Mouse (Mus musculus) limb, embryonic 14.5 days (tissue): ENCODE data around the gene Crbn. TPM values are rescaled to one million over a fixed set of nuclear protein-coding genes. Genes with fewer than 3 reads are reported as not detected.
A peak's percentile ranks its signal among the peaks of the same experiment; 100 is the strongest.

Experiments used
- ATAC-seq: fragments of 200-750 bp; cut with Nextera tagmentation; 2 replicates; pipeline ENCODE4 v1.8.0; 2017; ENCODE audit warnings: low read depth, moderate number of reproducible peaks, moderate TSS enrichment; ENCODE audit not compliant: low FRiP score
- DNase-seq: peaks from one replicate; pipeline ENCODE4 v3.0.0-alpha.2; 2015; ENCODE audit warnings: low spot score
- H3K27ac ChIP-seq: fragments of 300-500 bp; sonication (generic); replicated peaks from 2 replicates; pipeline ENCODE4 v1.5.1; 2014; ENCODE audit warnings: low read depth, mild to moderate bottlenecking, low read length, moderate library complexity, mixed read lengths
- H3K27me3 ChIP-seq: fragments of 300-500 bp; sonication (generic); 2 replicates; pipeline ENCODE4 v1.6.1; 2014; ENCODE audit warnings: low read length, mixed read lengths; ENCODE audit not compliant: control insufficient read depth, insufficient read depth
- H3K36me3 ChIP-seq: fragments of 300-500 bp; sonication (generic); 2 replicates; pipeline ENCODE4 v1.6.1; 2014; ENCODE audit warnings: mild to moderate bottlenecking, low read length, moderate library complexity, mixed read lengths; ENCODE audit not compliant: control insufficient read depth, insufficient read depth
- H3K4me1 ChIP-seq: fragments of 300-500 bp; sonication (generic); 2 replicates; pipeline ENCODE4 v1.6.1; 2014; ENCODE audit warnings: antibody characterized with exemption, low read length, mixed read lengths; ENCODE audit not compliant: control insufficient read depth, insufficient read depth
- H3K4me2 ChIP-seq: fragments of 300-500 bp; sonication (generic); replicated peaks from 2 replicates; pipeline ENCODE4 v1.6.1; 2014; ENCODE audit warnings: low read depth, mild to moderate bottlenecking, low read length, moderate library complexity; ENCODE audit not compliant: severe bottlenecking
- H3K4me3 ChIP-seq: fragments of 300-500 bp; sonication (generic); replicated peaks from 2 replicates; pipeline ENCODE4 v1.5.1; 2014; ENCODE audit warnings: low read length
- H3K9ac ChIP-seq: fragments of 300-500 bp; sonication (generic); 2 replicates; pipeline ENCODE4 v1.6.1; 2014; ENCODE audit warnings: mild to moderate bottlenecking, low read depth, low read length, moderate library complexity; ENCODE audit not compliant: severe bottlenecking
- H3K9me3 ChIP-seq: fragments of 300-500 bp; sonication (generic); 2 replicates; pipeline ENCODE4 v1.6.1; 2016; ENCODE audit warnings: low read length; ENCODE audit not compliant: control insufficient read depth
- POLR2A ChIP-seq: fragments of 200-500 bp; IDR thresholded peaks from 2 replicates; pipeline ENCODE4 v1.8.0; 2012; ENCODE audit warnings: inconsistent platforms, mild to moderate bottlenecking, moderate library complexity, borderline replicate concordance; ENCODE audit not compliant: insufficient read depth, insufficient read length; ENCODE audit errors: extremely low read depth
- WGBS: fragments of 180-500 bp; shearing (Covaris S2); extraction: QIAGEN DNeasy Blood & Tissue Kit; methylation state at CpG from one replicate; pipeline ENCODE4 v1.1.7; 2014; 5-methylcytosine and 5-hydroxymethylcytosine counted together
- polyA plus RNA-seq, 2 experiments: library from polyadenylated mRNA; depleted of rRNA in 1 of 2; stranded (reverse) in 1 of 2; unstranded in 1 of 2; fragments of >200 nt; fragmentation: Nextera tagmentation in 1 of 2; extraction: Ambion mirVana in 1 of 2; gene quantifications; 2 replicates each; pipeline versions ENCODE4 v1.2.1 to v1.2.3; 2012 to 2014

Gene Crbn
- polyA plus RNA-seq, 2 experiments: 22.4 to 44.3 TPM

- H3K4me1 ChIP-seq: no peaks in the 10 kb centered on the region
- 92% methylated on average over 3 of the region's 3 CpGs for WGBS
- H3K4me3 ChIP-seq: no peak overlapping the region
- H3K9me3 ChIP-seq: no peaks in the 10 kb centered on the region
- no peak for TF ChIP-seq POLR2A
- no peak for DNase-seq
- H3K4me2 ChIP-seq: no peak overlapping the region
- H3K27me3 ChIP-seq: no peaks in the 10 kb centered on the region
- ATAC-seq: no peak
- no peak overlapping the region for H3K27ac ChIP-seq
- no peak overlapping the region for H3K9ac ChIP-seq
- peaks cover 42% of the 10 kb centered on the region for H3K36me3 ChIP-seq
These were observed 12.7 kb downstream of the Crbn start for GRCm38 (mm10) chr6:106787138-106787537.

- WGBS: 41% methylated on average over 4 of the region's 4 CpGs
- ATAC-seq: no peak
These were observed 29.8 kb downstream of the Crbn start for GRCm38 (mm10) chr6:106770046-106770445.

GRCm38 (mm10) chr6:106769290-106769866 lies 30.5 kb downstream of the Crbn start:
- Histone ChIP-seq H3K27me3 (no peaks in the 10 kb centered on the region), H3K4me1 (peaks cover 11% of the 10 kb centered on the region), H3K36me3 (peaks cover 19% of the 10 kb centered on the region; the same call in 1 of the 2 replicates), H3K4me2 (peak overlapping the region; percentile 90), H3K27ac (peak overlapping the region; percentile 58; the same call in 1 of the 2 replicates), H3K9me3 (no peaks in the 10 kb centered on the region), H3K4me3 (peak overlapping the region; percentile 91), H3K9ac (peak overlapping the region; percentile 70)
- DNase-seq (no peak), ATAC-seq (no peak; the same call in 1 of the 2 replicates)
- WGBS: 2% methylated on average over 33 of the region's 33 CpGs
- no peak for TF ChIP-seq POLR2A

More at GRCm38 (mm10) chr6:106770046-106770445, 29.8 kb downstream of the Crbn start:
- Histone ChIP-seq H3K4me2 (peak overlapping the region; percentile 90), H3K27me3 (no peaks in the 10 kb centered on the region), H3K9me3 (no peaks in the 10 kb centered on the region), H3K27ac (no peak overlapping the region), H3K4me1 (peaks cover 11% of the 10 kb centered on the region), H3K9ac (peak overlapping the region; percentile 70), H3K4me3 (peak overlapping the region; percentile 91), H3K36me3 (peaks cover 23% of the 10 kb centered on the region)
- no peak for DNase-seq
- TF ChIP-seq POLR2A: no peak

GRCm38 (mm10) chr6:106768640-106769289 lies 31.1 kb downstream of the Crbn start, which contains the start of gene Trnt1:
TSS of gene Trnt1 (plus strand) at chr6:106769120.
- peak; percentile 69; the same call in 1 of the 2 replicates for TF ChIP-seq POLR2A
- peak; percentile 100 for ATAC-seq
- peak; percentile 99 for DNase-seq
- peaks cover 11% of the 10 kb centered on the region for H3K4me1 ChIP-seq
- peak within 1 kb of the TSS; percentile 70 for H3K9ac ChIP-seq
- no peaks in the 10 kb centered on the region for H3K27me3 ChIP-seq
- H3K4me2 ChIP-seq: peak within 1 kb of the TSS; percentile 90
- H3K9me3 ChIP-seq: no peaks in the 10 kb centered on the region
- peak within 1 kb of the TSS; percentile 91 for H3K4me3 ChIP-seq
- 9% methylated on average over 35 of the region's 35 CpGs for WGBS
- H3K36me3 ChIP-seq: peaks cover 14% of the 10 kb centered on the region; the same call in 1 of the 2 replicates
- H3K27ac ChIP-seq: peak within 1 kb of the TSS; percentile 58; the same call in 1 of the 2 replicates

- ATAC-seq: no peak
- no peak for DNase-seq
- H3K4me3 ChIP-seq: no peak overlapping the region
These were observed 33.1 kb downstream of the Crbn start for GRCm38 (mm10) chr6:106766774-106767173.

More at GRCm38 (mm10) chr6:106766774-106767173, 33.1 kb downstream of the Crbn start:
- no peak overlapping the region for H3K9ac ChIP-seq
- H3K9me3 ChIP-seq: no peaks in the 10 kb centered on the region
- peaks cover 11% of the 10 kb centered on the region for H3K4me1 ChIP-seq
- peaks cover 3% of the 10 kb centered on the region; the same call in 1 of the 2 replicates for H3K27me3 ChIP-seq
- 70% methylated on average over 4 of the region's 4 CpGs for WGBS
- TF ChIP-seq POLR2A: no peak
- no peak overlapping the region for H3K27ac ChIP-seq
- no peak overlapping the region for H3K4me2 ChIP-seq
- H3K36me3 ChIP-seq: 0 out of 2 replicates have a peak, but pooled peaks cover 3% of the 10 kb centered on the region
